Mouse (Mus musculus): ENCODE data around the gene Pgd. TPM values are rescaled to one million over a fixed set of nuclear protein-coding genes. Genes with fewer than 3 reads are reported as not detected.

Gene Pgd
- polyA plus RNA-seq, 1 experiment from 2014 or later, result 51.3 TPM

DNA sequence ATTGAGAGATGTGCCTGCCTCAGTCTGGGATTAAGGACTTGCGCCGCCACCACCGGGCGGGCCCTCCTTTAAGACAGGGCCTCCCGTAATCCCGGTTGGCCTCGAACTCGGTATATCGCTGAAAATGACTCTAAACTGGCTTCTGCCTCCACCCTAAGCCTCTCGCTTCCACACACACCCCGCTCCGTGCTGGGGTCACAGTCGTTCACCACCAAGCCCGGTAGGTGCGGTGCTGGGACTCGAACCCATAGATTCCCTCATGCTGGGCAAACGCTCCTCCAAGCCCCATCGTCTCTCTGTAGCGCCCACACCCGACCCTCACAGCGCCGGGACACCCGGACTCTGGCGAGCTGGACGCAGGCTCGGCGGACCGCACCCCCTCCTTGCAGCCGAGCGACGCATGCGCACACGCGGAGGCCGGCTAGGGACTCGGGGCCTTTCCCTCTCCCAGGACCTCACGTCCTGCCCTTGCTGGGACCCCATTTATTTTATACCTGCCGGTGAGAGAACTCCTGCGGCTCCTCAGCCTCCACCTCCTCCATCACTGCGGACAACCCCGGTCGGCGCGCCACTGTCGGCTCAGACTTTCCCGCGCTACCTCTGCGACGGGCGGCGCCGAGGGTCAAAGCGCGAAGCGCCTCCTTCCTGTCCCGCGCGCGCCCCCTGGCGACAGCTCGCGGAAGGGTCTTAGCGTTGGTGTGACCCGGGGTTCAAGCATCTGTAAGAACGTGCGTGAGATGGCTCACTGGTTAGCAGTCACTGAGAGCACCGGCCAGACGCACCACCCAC, 29.4 kb downstream of the Pgd start, which contains the start of gene Cenps:
Gene Cenps (minus strand): TSS at position 648 of the 789 bp plus-strand sequence.
- ATAC-seq (replicated peaks; ENCODE audit: low FRiP score) (peak; percentile 90), DNase-seq (ENCODE audit: low spot score) (peak; percentile 99)
- peak within 1 kb of the TSS; percentile 89 for H3K27ac ChIP-seq (ENCODE audit: low read depth, low read length)
- peaks cover 6% of the 10 kb centered on the region; the same call in 1 of the 2 replicates for H3K4me1 ChIP-seq (replicated peaks; ENCODE audit: control insufficient read depth, insufficient read depth, low read length)
- no peaks in the 10 kb centered on the region for H3K9me3 ChIP-seq (ENCODE audit: control insufficient read depth, low read length)
- H3K36me3 ChIP-seq (ENCODE audit: control insufficient read depth, insufficient read depth, low read length), result no peaks in the 10 kb centered on the region
- peak within 1 kb of the TSS; percentile 47 for H3K4me3 ChIP-seq (ENCODE audit: low read depth, low read length)
- H3K4me2 ChIP-seq (ENCODE audit: low read depth, low read length, severe bottlenecking), result peak within 1 kb of the TSS; percentile 49
- under 1% methylated on average over 68 of the region's 68 CpGs for WGBS
- H3K27me3 ChIP-seq (ENCODE audit: control insufficient read depth, insufficient read depth, low read length), result no peaks in the 10 kb centered on the region
- H3K9ac ChIP-seq (ENCODE audit: low read length), result peak within 1 kb of the TSS; percentile 80

DNA sequence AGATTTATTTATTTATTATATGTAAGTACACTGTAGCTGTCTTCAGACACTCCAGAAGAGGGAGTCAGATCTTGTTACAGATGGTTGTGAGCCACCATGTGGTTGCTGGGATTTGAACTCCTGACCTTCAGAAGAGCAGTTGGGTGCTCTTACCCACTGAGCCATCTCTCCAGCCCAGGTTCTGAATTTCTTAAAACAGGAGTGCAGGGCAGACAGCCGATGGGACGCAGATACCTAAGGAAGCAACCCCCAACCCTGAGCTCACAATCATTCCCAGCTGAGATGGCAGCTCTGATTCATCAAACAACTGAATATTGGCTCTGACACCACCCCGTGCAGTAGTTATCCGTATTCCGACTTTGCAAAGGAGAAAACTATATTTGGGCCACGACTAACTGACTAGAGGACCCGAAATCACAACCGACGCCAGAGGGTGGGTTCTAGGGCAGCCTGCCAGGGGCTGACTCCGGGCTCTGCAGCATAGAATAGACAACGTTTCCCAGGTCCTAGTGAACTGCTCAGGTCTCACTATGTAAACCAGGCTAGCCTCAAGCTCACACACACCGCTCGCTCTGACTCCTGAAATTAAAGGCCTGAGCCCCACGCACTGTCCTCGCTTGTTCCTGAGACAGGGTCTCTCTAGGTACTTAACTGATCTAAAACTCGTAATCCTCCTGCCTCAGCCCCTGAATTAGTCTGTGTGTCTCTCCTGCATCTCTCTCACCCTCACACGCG, 30.3 kb downstream of the Pgd start:
- Histone ChIP-seq H3K4me1 (replicated peaks; ENCODE audit: control insufficient read depth, insufficient read depth, low read length) (peaks cover 6% of the 10 kb centered on the region; the same call in 1 of the 2 replicates), H3K9me3 (ENCODE audit: control insufficient read depth, low read length) (no peaks in the 10 kb centered on the region), H3K4me2 (ENCODE audit: low read depth, low read length, severe bottlenecking) (peak overlapping the region; percentile 49), H3K4me3 (ENCODE audit: low read depth, low read length) (peak overlapping the region; percentile 47), H3K9ac (ENCODE audit: low read length) (peak overlapping the region; percentile 80), H3K27me3 (ENCODE audit: control insufficient read depth, insufficient read depth, low read length) (no peaks in the 10 kb centered on the region), H3K36me3 (ENCODE audit: control insufficient read depth, insufficient read depth, low read length) (no peaks in the 10 kb centered on the region), H3K27ac (ENCODE audit: low read depth, low read length) (peak overlapping the region; percentile 89; the same call in 1 of the 2 replicates)
- ATAC-seq (replicated peaks; ENCODE audit: low FRiP score) (no peak), DNase-seq (ENCODE audit: low spot score) (no peak)
- WGBS, result 77% methylated on average over 18 of the region's 18 CpGs

GRCm38 (mm10) chr4:149133395-149133794, 33.2 kb downstream of the Pgd start:
- 87% methylated on average over 5 of the region's 5 CpGs for WGBS
- H3K9ac ChIP-seq (ENCODE audit: low read length), result no peak overlapping the region
- ATAC-seq (replicated peaks; ENCODE audit: low FRiP score), result no peak
- no peak overlapping the region for H3K4me2 ChIP-seq (ENCODE audit: low read depth, low read length, severe bottlenecking)
- H3K4me3 ChIP-seq (ENCODE audit: low read depth, low read length), result no peak overlapping the region
- no peaks in the 10 kb centered on the region for H3K9me3 ChIP-seq (ENCODE audit: control insufficient read depth, low read length)
- H3K27ac ChIP-seq (ENCODE audit: low read depth, low read length), result no peak overlapping the region
- H3K4me1 ChIP-seq (replicated peaks; ENCODE audit: control insufficient read depth, insufficient read depth, low read length), result peaks cover 6% of the 10 kb centered on the region; the same call in 1 of the 2 replicates
- DNase-seq (ENCODE audit: low spot score), result no peak
- H3K27me3 ChIP-seq (ENCODE audit: control insufficient read depth, insufficient read depth, low read length), result no peaks in the 10 kb centered on the region
- H3K36me3 ChIP-seq (ENCODE audit: control insufficient read depth, insufficient read depth, low read length), result peaks cover 3% of the 10 kb centered on the region; the same call in 1 of the 2 replicates

DNA sequence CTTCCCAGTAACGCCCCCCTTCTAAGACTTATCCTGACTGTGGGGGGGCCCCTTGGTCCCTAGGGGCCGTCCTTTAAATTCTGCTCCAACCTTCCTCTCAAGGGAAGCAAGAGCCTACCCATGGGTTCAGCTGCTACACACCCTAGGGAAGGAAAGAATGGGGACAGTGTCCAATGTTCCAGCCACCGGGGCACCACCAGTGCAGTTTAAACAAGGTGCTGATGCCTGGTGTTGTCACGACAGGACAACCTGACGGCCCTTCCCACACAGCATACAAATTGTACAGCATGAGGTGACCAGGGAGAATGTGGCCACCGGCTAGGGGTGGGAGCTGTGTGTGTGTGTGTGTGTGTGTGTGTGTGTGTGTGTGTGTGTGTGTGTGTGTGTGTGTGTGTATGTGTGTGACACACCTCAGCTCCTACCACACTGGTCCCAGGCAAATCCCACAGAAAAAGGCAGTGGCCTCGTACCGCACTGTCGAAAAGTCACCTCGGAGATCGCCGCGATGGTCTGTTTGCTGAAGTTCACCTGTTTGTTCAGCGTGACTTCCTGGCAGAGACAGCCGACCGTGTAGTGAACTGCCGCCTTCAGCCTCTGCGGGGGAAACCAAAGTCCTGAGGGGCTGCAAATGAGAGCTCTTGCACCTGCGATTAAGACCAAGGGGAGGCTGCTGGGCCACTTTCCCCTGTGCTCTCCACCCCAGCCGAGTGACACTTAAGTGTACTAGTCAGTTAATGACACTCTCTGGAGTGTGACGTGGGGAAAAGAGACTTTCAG, 34.6 kb downstream of the Pgd start:
- H3K27ac ChIP-seq (ENCODE audit: low read depth, low read length), result no peak overlapping the region
- H3K36me3 ChIP-seq (ENCODE audit: control insufficient read depth, insufficient read depth, low read length), result peaks cover 4% of the 10 kb centered on the region; the same call in 1 of the 2 replicates
- no peak for ATAC-seq (replicated peaks; ENCODE audit: low FRiP score)
- no peak overlapping the region for H3K4me2 ChIP-seq (ENCODE audit: low read depth, low read length, severe bottlenecking)
- no peak for DNase-seq (ENCODE audit: low spot score)
- no peak overlapping the region for H3K9ac ChIP-seq (ENCODE audit: low read length)
- no peaks in the 10 kb centered on the region for H3K9me3 ChIP-seq (ENCODE audit: control insufficient read depth, low read length)
- H3K4me1 ChIP-seq (replicated peaks; ENCODE audit: control insufficient read depth, insufficient read depth, low read length), result peaks cover 6% of the 10 kb centered on the region; the same call in 1 of the 2 replicates
- WGBS, result 90% methylated on average over 21 of the region's 21 CpGs
- H3K4me3 ChIP-seq (ENCODE audit: low read depth, low read length), result no peak overlapping the region
- no peaks in the 10 kb centered on the region for H3K27me3 ChIP-seq (ENCODE audit: control insufficient read depth, insufficient read depth, low read length)

DNA sequence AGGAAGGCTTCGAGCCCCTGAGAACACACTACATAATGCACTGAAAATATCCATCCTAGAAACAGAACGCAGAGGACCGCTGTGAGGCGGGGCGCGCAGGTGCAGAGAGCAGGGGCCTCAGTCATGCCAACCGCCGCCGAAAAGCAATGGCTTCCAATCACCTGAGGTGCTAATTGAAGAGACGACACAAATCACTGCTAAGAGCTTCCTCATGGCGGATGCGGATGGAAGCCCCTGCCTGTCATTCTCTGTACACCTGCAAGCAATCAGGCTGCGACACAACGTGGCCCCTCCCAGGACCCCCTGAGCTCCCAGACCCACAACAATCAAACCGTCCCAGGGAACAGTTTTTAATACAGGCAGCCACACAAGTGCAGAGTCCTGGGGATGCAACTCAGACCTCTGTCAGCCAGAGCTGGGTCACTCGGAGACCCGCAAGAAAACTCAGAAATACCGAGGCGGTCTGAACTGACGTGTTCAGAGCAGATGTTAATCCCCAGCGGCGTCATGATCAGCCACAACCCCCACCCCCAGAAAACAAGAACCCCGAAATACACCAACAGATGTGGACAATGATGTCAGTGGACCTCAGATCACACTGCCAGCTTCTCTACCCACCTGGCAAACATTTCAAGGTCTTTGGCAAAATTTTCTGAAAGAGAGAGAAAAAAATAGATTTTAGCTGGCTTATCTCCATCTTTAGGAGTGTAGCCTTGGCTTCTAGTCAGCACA, 35.4 kb downstream of the Pgd start:
- DNase-seq (ENCODE audit: low spot score), result no peak
- Histone ChIP-seq H3K4me1 (replicated peaks; ENCODE audit: control insufficient read depth, insufficient read depth, low read length) (peaks cover under 1% of the 10 kb centered on the region; the same call in 1 of the 2 replicates), H3K27me3 (ENCODE audit: control insufficient read depth, insufficient read depth, low read length) (no peaks in the 10 kb centered on the region), H3K27ac (ENCODE audit: low read depth, low read length) (no peak overlapping the region), H3K4me3 (ENCODE audit: low read depth, low read length) (no peak overlapping the region), H3K4me2 (ENCODE audit: low read depth, low read length, severe bottlenecking) (no peak overlapping the region), H3K9ac (ENCODE audit: low read length) (no peak overlapping the region), H3K9me3 (ENCODE audit: control insufficient read depth, low read length) (no peaks in the 10 kb centered on the region), H3K36me3 (ENCODE audit: control insufficient read depth, insufficient read depth, low read length) (peaks cover 4% of the 10 kb centered on the region; the same call in 1 of the 2 replicates)
- WGBS, result 93% methylated on average over 23 of the region's 23 CpGs
- no peak for ATAC-seq (replicated peaks; ENCODE audit: low FRiP score)

DNA sequence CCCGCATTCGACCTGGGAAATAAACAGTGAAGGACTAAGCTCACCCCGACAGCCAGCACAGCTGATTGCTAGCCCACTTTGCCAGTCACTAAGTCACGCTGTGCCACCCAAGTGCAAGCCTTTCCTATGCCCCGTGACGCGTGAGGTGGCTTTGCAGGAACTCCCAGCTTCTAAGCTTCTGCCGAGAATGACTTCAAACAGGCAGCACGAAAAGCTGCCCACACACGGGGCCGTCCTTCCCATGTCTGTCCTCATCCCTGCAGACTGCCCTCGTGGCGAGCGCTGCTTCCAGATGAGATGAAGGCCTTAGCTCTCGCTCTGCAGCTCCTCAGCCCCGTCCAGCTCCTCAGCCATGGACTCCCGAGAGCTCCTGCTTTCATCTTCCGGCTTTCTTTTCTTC, 38.1 kb downstream of the Pgd start:
- DNase-seq (ENCODE audit: low spot score), result no peak
- Histone ChIP-seq H3K27me3 (ENCODE audit: control insufficient read depth, insufficient read depth, low read length) (no peaks in the 10 kb centered on the region), H3K27ac (ENCODE audit: low read depth, low read length) (no peak overlapping the region), H3K9ac (ENCODE audit: low read length) (no peak overlapping the region), H3K4me3 (ENCODE audit: low read depth, low read length) (no peak overlapping the region), H3K36me3 (ENCODE audit: control insufficient read depth, insufficient read depth, low read length) (peaks cover 4% of the 10 kb centered on the region; the same call in 1 of the 2 replicates), H3K9me3 (ENCODE audit: control insufficient read depth, low read length) (no peaks in the 10 kb centered on the region), H3K4me1 (replicated peaks; ENCODE audit: control insufficient read depth, insufficient read depth, low read length) (no peaks in the 10 kb centered on the region), H3K4me2 (ENCODE audit: low read depth, low read length, severe bottlenecking) (no peak overlapping the region)
- ATAC-seq (replicated peaks; ENCODE audit: low FRiP score), result no peak
- 85% methylated on average over 18 of the region's 18 CpGs for WGBS

GRCm38 (mm10) chr4:149126663-149127062, 39.9 kb downstream of the Pgd start, which contains the start of gene Cort:
Gene Cort (minus strand): TSS chr4:149126763.
- peaks cover 4% of the 10 kb centered on the region; the same call in 1 of the 2 replicates for H3K36me3 ChIP-seq (ENCODE audit: control insufficient read depth, insufficient read depth, low read length)
- no peak within 1 kb of the TSS for H3K27ac ChIP-seq (ENCODE audit: low read depth, low read length)
- whole genome bisulfite sequencing, result 88% methylated on average over 11 of the region's 11 CpGs

More at GRCm38 (mm10) chr4:149126663-149127062, 39.9 kb downstream of the Pgd start, which contains the start of gene Cort:
- DNase-seq (ENCODE audit: low spot score) (no peak), ATAC-seq (replicated peaks; ENCODE audit: low FRiP score) (no peak)
- Histone ChIP-seq H3K9ac (ENCODE audit: low read length) (no peak within 1 kb of the TSS), H3K4me3 (ENCODE audit: low read depth, low read length) (no peak within 1 kb of the TSS), H3K27me3 (ENCODE audit: control insufficient read depth, insufficient read depth, low read length) (no peaks in the 10 kb centered on the region), H3K4me1 (replicated peaks; ENCODE audit: control insufficient read depth, insufficient read depth, low read length) (no peaks in the 10 kb centered on the region), H3K9me3 (ENCODE audit: control insufficient read depth, low read length) (no peaks in the 10 kb centered on the region), H3K4me2 (ENCODE audit: low read depth, low read length, severe bottlenecking) (no peak within 1 kb of the TSS)

Data from forebrain, embryonic 11.5 days (tissue).